Mouse (Mus musculus): Measurements from ENCODE around the gene Efcab9. TPM values are rescaled to one million over a fixed set of nuclear protein-coding genes. Genes with fewer than 3 reads are reported as not detected.
A peak's percentile ranks its signal among the peaks of the same experiment; 100 is the strongest.

Efcab9 gene
- 0.39 TPM in 1 of 2 replicates, not detected in the other for polyA plus RNA-seq (2016; fragmentation: Nextera tagmentation; extraction: Ambion mirVana)

DNA sequence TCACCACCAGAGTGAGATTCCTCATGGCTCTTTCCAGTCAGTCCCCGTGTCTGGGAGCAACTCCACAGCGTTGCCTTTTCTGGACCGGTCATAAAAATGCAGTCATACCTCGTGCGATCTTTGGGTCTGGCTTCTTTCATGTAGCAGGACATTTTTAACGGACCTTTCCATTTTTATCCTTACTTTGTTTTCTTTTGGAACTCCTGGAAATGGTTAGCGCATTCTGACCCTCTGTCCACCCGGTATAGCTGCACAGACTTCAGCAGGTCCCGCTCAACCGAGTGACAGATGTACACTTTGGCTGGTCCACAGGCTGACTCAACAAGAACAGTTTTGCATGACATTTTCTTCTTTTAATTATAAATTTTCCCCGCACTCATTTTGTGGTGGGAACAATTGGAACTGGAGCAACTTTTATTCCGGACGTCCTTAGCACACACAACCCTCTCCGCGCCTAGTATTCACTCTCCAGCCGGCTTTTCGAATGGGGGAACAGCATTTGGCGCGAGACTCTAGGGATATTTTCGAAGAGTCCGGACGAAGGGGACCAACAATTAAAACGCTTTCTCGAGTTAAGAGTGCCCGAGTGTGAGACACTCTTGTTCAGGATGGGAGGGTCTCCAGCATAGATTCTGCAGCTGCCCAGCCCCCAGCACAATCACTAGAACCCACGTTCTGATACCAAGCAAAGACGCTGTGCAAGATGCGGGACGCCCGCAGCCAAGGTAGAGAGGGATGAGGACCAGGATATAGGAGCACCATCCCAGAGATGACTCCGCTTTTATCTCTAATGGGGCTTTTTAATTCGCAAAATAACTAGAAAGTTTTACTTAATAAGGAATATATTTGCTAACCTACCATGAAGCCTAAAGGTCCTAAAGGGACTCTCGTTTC is at the start of gene Efcab9:
Gene Efcab9 (minus strand): TSS at position 211 of the 894 bp plus-strand sequence.
- peak; percentile 39 for DNase-seq (ENCODE audit: low spot score)
- H3K27ac ChIP-seq (replicated peaks), result peak within 1 kb of the TSS; percentile 75
- peaks cover 37% of the 10 kb centered on the region for H3K4me1 ChIP-seq
- 7% methylated on average over 33 of the region's 33 CpGs for WGBS
- H3K27me3 ChIP-seq (replicated peaks; ENCODE audit: low read depth, poor library complexity, severe bottlenecking), result peaks cover 51% of the 10 kb centered on the region
- H3K9me3 ChIP-seq, result no peaks in the 10 kb centered on the region
- H3K36me3 ChIP-seq (replicated peaks), result peaks cover 7% of the 10 kb centered on the region
- H3K4me3 ChIP-seq, result peak within 1 kb of the TSS; percentile 77

DNA sequence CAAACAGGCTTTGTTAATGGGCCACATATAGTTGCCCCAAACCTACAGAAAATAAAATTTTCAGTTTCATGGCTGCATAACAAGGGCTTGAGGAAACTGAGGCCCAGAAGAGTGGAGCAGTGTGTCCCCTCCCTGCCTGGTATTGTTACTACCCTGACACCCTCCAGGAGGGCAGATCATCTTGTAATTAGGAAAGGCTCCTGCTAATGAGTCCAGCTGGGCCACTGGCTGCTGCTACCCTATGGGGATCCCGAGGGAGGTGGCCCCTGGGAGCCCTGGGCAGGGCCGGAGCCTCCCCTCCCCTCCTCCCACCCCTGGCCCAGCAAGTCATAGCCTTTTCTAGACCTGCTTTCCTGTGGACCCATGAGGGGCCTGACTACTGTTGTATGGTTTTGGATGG is 49.1 kb upstream of the Efcab9 start:
- Histone ChIP-seq H3K4me3 (no peak overlapping the region), H3K4me1 (peaks cover 30% of the 10 kb centered on the region), H3K27me3 (replicated peaks; ENCODE audit: low read depth, poor library complexity, severe bottlenecking) (no peaks in the 10 kb centered on the region), H3K9me3 (no peaks in the 10 kb centered on the region), H3K27ac (replicated peaks) (peak overlapping the region; percentile 31; the same call in 1 of the 2 replicates), H3K36me3 (replicated peaks) (no peaks in the 10 kb centered on the region)
- DNase-seq (ENCODE audit: low spot score), result no peak
- 44% methylated on average over 2 of the region's 2 CpGs for WGBS

DNA sequence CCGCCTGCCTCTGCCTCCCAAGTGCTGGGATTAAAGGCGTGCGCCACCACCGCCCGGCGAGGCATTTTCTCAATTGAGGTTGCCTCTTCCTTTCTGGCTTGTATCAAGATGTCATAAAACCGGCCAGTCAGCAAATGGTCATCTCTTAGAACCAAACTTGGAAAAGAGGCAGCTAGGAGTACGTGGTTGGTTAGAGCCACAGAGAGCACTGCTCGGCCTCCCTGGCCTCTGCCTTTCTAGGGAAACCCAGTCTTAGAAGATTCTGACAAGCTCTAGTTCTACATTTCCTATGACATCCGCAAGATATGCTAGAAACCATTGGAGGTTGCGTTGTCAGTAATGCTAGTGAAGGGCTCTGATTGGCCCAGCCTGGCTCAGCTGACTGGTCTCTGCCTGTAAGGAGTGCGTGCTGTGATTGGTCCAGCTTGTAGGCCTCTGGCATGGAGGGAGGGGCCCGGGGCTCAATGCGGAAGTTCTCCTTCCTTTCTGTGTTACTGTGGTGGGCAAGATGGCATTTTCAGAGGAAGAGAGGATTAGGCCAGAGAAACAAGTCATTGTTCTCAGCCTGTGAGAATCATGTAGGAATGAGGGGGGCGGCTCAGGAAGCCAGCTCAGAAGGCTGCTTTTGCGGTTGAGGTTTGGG is 48.5 kb upstream of the Efcab9 start:
- peak; percentile 48 for DNase-seq (ENCODE audit: low spot score)
- Histone ChIP-seq H3K27me3 (replicated peaks; ENCODE audit: low read depth, poor library complexity, severe bottlenecking) (no peaks in the 10 kb centered on the region), H3K36me3 (replicated peaks) (no peaks in the 10 kb centered on the region), H3K4me3 (no peak overlapping the region), H3K4me1 (peaks cover 24% of the 10 kb centered on the region), H3K9me3 (no peaks in the 10 kb centered on the region), H3K27ac (replicated peaks) (0 out of 2 replicates have a peak overlapping the region, but pooled peaks have one; percentile 54)
- WGBS, result 74% methylated on average over 16 of the region's 16 CpGs

DNA sequence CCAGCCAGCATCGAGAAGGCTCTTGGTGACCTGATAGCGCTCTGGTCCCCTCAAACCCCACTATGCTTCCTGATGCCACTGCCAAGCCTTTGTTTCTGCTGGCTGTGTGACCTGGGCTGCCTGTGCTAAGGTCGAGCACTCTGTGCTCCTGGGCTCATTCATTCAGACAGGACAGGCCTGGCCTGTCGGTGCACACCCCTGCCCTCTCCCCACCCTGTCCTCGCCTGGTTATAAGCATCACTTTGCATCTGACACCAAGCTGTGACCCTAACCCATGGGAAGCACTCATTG is 44.8 kb upstream of the Efcab9 start:
- Histone ChIP-seq H3K4me1 (peaks cover 21% of the 10 kb centered on the region), H3K27me3 (replicated peaks; ENCODE audit: low read depth, poor library complexity, severe bottlenecking) (no peaks in the 10 kb centered on the region), H3K27ac (replicated peaks) (peak overlapping the region; percentile 10; the same call in 1 of the 2 replicates), H3K4me3 (no peak overlapping the region), H3K9me3 (no peaks in the 10 kb centered on the region), H3K36me3 (replicated peaks) (no peaks in the 10 kb centered on the region)
- WGBS, result 65% methylated on average over 5 of the region's 5 CpGs
- DNase-seq (ENCODE audit: low spot score), result no peak

DNA sequence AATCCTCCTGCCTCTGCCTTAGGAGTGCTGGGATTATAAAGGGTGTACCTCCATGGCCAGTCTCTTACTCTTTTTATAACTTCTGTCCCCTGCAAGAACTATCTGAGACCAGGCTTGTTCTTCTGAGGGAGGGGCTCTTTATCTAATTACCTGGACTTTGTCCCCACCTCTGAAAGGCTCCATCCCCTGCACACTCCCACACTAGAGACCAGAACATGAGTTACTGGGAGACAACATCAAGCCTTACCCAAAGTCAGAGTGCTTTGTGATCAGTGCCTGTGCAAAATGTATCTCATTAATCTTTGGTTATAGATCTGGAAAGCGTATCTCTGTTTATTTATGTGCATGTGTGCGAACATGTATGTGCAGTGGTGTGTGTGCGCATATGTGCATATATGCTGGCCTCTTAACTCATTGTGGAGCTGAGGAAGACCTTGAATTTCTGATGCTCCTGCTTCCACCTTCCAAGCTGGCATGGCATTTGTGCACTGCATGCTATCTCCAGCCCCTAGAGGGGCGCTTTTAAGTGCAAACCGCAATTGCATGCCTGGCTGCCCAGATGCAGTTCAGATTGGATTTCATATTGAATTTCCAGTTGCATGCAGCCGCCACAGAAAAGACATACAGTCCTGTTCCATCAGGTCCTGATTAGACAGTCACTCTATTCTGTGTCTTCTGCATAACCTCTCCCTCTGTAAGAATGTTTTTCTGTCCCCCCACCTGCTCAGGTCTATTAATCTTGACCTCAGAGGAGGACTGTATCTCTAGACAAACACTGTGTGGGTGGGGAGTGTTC is 44.3 kb upstream of the Efcab9 start:
- peak overlapping the region; percentile 10; the same call in 1 of the 2 replicates for H3K27ac ChIP-seq (replicated peaks)
- 84% methylated on average over 6 of the region's 6 CpGs for WGBS
- H3K9me3 ChIP-seq, result no peaks in the 10 kb centered on the region

DNA sequence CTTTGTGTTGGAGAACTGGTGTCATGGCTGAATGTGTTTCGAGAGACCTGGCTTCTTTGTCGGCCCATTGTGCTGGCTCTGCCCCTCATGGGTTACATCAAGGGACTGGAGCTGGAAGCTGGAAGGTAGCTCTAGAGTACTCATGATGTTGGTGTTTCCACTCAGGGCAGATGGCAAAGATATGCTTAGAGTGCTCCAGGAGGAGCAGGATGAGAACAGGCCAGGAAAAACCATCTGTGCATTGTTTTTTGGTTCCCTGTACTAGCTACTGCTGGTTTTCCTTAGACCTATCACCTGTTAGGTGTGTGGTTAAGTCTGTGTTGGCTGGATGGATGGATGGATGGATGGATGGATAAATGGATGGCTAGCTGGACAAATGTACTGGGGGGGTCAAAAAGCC is 41.8 kb upstream of the Efcab9 start:
- H3K4me3 ChIP-seq, result no peak overlapping the region
- H3K27me3 ChIP-seq (replicated peaks; ENCODE audit: low read depth, poor library complexity, severe bottlenecking), result no peaks in the 10 kb centered on the region
- H3K4me1 ChIP-seq, result peaks cover 10% of the 10 kb centered on the region; the same call in 1 of the 2 replicates
- 87% methylated on average over 2 of the region's 2 CpGs for WGBS
- H3K9me3 ChIP-seq, result no peaks in the 10 kb centered on the region
- H3K36me3 ChIP-seq (replicated peaks), result no peaks in the 10 kb centered on the region
- no peak for DNase-seq (ENCODE audit: low spot score)
- H3K27ac ChIP-seq (replicated peaks), result no peak overlapping the region

More for the DNA sequence above, 44.3 kb upstream of the Efcab9 start:
- Histone ChIP-seq H3K36me3 (replicated peaks) (no peaks in the 10 kb centered on the region), H3K27me3 (replicated peaks; ENCODE audit: low read depth, poor library complexity, severe bottlenecking) (no peaks in the 10 kb centered on the region), H3K4me1 (peaks cover 19% of the 10 kb centered on the region), H3K4me3 (no peak overlapping the region)
- DNase-seq (ENCODE audit: low spot score), result no peak

DNA sequence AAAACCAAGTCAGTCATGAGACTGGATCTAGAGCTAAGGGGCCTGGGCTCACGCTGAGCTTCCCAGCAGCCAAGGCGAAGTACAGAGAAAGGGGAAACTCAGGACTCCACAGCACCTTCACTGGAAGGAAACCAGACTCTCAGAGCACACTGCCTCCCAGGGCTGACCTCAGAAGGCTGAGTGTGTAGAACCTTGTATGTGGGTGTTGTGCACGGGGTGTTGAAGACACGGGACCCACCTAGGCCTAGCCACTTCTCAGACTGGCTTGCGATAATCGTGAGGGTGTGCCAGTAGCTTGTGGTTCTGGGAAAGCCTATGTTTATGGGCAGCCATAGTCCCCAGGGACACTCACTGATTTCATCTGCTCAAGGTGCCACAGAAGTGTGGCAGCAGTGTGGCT is 39.2 kb upstream of the Efcab9 start:
- Histone ChIP-seq H3K27ac (replicated peaks) (no peak overlapping the region), H3K4me1 (0 out of 2 replicates have a peak, but pooled peaks cover 7% of the 10 kb centered on the region), H3K4me3 (no peak overlapping the region), H3K27me3 (replicated peaks; ENCODE audit: low read depth, poor library complexity, severe bottlenecking) (no peaks in the 10 kb centered on the region), H3K36me3 (replicated peaks) (no peaks in the 10 kb centered on the region), H3K9me3 (no peaks in the 10 kb centered on the region)
- no peak for DNase-seq (ENCODE audit: low spot score)
- WGBS, result 86% methylated on average over 6 of the region's 6 CpGs

DNA sequence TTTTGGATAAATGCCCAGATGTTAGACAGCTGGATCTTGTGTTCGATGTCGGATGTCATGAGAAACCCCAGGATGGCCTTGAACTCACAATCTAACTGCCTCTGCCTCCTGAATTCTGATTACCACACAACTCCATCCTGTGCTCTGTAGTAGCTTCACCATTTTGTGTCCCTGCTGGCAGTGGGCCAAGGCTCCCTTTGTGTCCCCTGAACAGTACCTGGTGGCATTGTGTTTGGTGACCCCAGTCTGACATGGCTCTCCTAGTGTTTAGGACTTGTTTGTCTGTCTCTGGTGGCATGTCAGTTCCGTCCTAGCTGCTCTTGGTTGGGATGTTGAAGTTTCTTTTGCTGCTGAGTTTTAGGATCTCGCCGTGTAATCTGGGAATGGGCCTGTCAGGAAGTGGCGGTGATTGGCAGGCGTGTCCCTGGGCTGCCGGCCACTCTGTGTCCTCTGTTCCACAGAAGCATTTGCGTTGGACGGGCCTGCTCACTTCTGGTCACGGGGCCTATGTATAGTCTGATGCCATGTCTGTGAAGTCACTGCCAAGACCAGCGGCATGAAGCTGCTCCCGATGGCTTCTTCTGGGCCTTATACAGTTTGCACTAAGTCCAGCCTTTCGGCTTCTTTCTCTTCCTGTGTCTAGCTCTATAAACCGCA is 36.9 kb upstream of the Efcab9 start:
- DNase-seq (ENCODE audit: low spot score), result no peak
- Histone ChIP-seq H3K36me3 (replicated peaks) (no peaks in the 10 kb centered on the region), H3K4me3 (no peak overlapping the region), H3K27me3 (replicated peaks; ENCODE audit: low read depth, poor library complexity, severe bottlenecking) (no peaks in the 10 kb centered on the region), H3K9me3 (no peaks in the 10 kb centered on the region), H3K27ac (replicated peaks) (no peak overlapping the region), H3K4me1 (peaks cover 23% of the 10 kb centered on the region)
- 91% methylated on average over 15 of the region's 15 CpGs for WGBS

DNA sequence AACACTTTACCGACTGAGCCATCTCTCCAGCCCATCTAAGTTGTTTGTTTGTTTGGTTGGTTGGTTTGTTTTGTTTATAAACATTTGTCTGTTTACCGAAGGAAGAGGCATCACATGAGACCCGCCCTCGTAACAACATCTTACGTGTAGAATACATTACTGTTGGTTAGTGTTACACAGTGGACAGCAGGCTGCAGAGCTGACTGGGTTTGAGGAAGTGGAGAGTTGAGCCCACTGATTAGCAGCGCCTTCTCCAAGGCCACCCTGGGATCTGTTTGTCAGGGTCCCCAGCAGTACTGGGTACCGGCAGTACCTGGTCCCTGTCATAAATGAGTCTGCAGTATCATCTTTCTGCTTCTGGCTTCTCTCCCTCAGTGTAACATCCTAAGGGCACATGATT is 36.2 kb upstream of the Efcab9 start:
- no peak for DNase-seq (ENCODE audit: low spot score)
- 85% methylated on average over 7 of the region's 7 CpGs for WGBS
- Histone ChIP-seq H3K4me1 (peaks cover 30% of the 10 kb centered on the region), H3K27ac (replicated peaks) (no peak overlapping the region), H3K9me3 (no peaks in the 10 kb centered on the region), H3K36me3 (replicated peaks) (no peaks in the 10 kb centered on the region), H3K4me3 (no peak overlapping the region), H3K27me3 (replicated peaks; ENCODE audit: low read depth, poor library complexity, severe bottlenecking) (no peaks in the 10 kb centered on the region)

DNA sequence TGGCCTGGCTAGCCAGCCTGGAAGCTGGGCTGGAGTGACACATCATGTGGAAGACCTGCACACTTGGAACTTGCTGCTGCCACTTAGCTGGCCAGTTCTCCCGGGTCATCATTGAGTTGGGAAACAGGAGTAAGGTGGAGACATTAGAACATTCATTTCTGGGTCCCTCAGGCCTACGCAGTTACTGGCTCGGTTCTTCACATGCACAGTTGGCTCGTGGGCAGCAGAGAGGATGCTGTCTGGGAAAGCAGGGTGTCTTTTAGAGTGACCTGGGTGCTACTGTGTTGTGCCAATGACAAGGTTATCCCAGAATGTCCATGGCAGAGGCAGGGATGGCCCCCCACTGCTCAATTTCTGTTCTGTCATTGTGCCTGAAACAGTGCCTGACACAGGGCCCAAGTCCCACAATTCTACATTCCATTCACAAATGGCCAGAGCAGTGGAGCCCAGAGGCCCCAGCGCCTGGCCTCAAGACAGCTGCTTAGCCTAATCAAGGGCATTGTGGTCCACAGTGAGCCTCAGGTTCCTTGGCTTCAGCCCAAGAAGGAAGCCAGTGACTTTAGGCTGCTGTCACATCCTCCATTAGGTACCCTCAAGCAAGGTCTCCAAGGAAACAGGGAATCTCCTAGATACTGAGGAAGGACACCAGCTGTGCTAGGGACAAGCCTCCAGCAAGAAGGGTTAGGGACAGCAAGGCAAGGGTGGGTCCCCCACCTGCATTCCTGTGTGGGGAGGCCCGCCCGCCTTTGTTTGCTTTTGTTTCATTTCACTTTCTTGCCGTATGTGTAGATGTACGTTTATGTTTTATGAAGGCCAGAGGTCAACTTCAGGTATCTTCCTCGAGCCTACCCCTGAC is 35.3 kb upstream of the Efcab9 start:
- no peaks in the 10 kb centered on the region for H3K27me3 ChIP-seq (replicated peaks; ENCODE audit: low read depth, poor library complexity, severe bottlenecking)
- WGBS, result 86% methylated on average over 10 of the region's 10 CpGs
- H3K36me3 ChIP-seq (replicated peaks), result no peaks in the 10 kb centered on the region
- no peak overlapping the region; the same call in 1 of the 2 replicates for H3K27ac ChIP-seq (replicated peaks)
- no peak overlapping the region for H3K4me3 ChIP-seq
- H3K4me1 ChIP-seq, result peaks cover 34% of the 10 kb centered on the region
- no peak for DNase-seq (ENCODE audit: low spot score)
- no peaks in the 10 kb centered on the region for H3K9me3 ChIP-seq

DNA sequence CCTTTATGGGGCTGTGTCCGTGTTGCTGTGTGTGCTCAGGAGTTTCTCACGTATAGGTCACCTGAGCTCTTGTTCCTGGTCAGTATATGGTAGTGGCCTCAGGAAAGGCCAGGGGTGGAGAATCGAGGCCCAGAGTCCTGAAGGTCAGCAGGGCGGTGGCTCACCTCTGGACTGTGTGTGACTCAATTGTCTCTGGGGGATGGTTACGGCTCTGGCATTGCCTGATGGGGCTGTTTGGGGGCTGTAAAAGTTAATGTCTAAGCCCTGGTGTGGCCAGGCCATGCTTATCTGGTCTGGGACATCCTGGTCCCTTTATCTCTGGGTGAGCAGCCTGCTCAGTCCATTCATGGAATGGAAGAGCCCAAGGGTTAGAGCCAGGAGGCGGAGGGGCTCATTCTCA is 34.3 kb upstream of the Efcab9 start:
- WGBS, result 89% methylated on average over 6 of the region's 6 CpGs
- no peak overlapping the region for H3K4me3 ChIP-seq
- peaks cover 43% of the 10 kb centered on the region for H3K4me1 ChIP-seq
- no peak for DNase-seq (ENCODE audit: low spot score)
- no peaks in the 10 kb centered on the region for H3K36me3 ChIP-seq (replicated peaks)
- H3K27me3 ChIP-seq (replicated peaks; ENCODE audit: low read depth, poor library complexity, severe bottlenecking), result no peaks in the 10 kb centered on the region
- no peaks in the 10 kb centered on the region for H3K9me3 ChIP-seq
- no peak overlapping the region for H3K27ac ChIP-seq (replicated peaks)

Data from embryonic facial prominence, embryonic 10.5 days (tissue).